Mouse (Mus musculus): ENCODE results near the gene Ccdc180.

The Ccdc180 gene

GRCm38 (mm10) chr4:45890066-45890761 is at the start of gene Ccdc180:
TSS of gene Ccdc180 (plus strand) at chr4:45890303.
- peak; percentile 76 for DNase-seq (ENCODE audit: low spot score)

GRCm38 (mm10) chr4:45844355-45844754 is 45.7 kb upstream of the Ccdc180 start:
- DNase-seq (ENCODE audit: low spot score) = no peak

GRCm38 (mm10) chr4:45846263-45846662 is 43.8 kb upstream of the Ccdc180 start:
- DNase-seq (ENCODE audit: low spot score) = no peak

DNA sequence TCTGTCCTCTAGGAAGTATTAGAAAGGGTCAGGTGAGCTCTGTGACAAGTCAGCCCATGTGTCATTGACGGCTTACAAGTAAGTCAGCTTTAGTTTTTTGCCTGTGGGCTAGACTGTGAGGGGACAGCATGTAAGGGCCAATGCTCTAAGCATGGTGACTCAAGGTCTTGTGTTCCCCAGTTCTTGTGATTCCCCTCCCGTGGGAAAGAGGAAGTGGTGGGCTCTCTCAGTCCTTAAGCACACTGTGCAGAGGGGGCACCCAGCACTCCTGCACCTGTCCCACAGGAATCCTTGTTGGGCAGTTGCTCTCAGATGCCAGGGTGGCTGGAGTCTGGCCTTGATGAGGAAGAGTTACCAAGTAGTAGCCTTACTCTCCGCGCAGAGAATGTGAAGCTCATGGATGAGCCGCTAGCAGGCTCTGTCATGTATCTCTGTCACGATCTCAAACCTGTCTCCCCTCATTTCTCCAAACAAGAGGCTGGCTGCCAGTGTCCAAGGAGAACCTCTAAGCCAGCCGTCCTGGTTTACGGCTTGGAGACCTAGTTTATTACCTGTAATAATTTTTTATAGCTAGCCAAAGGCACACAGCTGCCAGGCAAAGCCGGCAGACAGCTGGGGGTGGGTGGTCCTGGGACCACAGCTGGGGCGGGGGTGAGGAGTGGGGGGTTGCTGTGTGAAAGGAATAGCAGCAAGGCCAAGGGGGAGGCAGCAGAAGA is 41.8 kb upstream of the Ccdc180 start, which contains the start of gene Stra6l:
TSS of gene Stra6l (plus strand) at position 556 of the 716 bp plus-strand sequence.
- no peak for DNase-seq (ENCODE audit: low spot score)

- no peak for DNase-seq (ENCODE audit: low spot score)
Measured at GRCm38 (mm10) chr4:45848825-45849156, 41.3 kb upstream of the Ccdc180 start.

DNA sequence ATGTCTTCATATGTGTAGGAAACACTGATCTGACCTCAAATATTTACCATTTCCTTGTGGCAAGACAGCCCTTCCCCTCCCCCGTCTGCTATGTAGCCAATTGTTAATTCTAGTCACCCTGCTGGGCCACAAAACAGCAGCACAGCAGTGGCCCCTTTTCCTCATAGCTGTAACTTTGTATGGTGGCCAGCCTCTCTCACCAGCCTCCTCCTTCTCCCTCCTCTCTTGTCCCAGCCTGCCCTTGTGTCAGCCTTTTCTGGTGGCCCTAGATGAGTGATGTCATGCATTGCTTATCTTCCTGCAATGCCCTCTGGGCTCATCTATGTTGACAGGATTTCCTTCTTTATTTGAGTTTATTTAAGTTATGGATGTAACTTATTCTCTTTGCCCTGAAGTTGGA is 40.7 kb upstream of the Ccdc180 start:
- no peak for DNase-seq (ENCODE audit: low spot score)

- no peak for DNase-seq (ENCODE audit: low spot score)
Measured at GRCm38 (mm10) chr4:45851640-45852051, 38.5 kb upstream of the Ccdc180 start.

GRCm38 (mm10) chr4:45853496-45854246 is 36.4 kb upstream of the Ccdc180 start:
- DNase-seq (ENCODE audit: low spot score) = no peak

- peak; percentile 56 for DNase-seq (ENCODE audit: low spot score)
Measured at GRCm38 (mm10) chr4:45855803-45856424, 34.2 kb upstream of the Ccdc180 start.

DNA sequence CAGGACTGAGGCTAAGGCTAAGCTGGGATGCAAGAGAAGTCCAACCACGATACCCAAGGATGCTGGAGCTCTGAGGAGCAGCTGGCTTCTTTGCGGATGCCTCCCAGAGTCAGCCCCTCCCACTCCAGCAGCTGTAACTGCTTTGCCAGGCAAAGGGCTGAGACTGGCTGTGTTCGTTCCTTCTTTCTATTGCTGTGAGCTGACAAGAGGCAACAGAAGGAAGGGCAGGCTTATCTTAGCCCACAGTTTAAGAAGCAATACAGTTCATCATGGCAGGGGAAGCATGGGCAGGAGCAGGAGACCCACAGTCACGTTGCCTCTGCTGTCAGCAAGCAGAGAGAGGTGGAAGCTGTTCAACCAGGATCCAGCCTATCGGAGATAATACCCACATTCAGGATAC is 28.9 kb upstream of the Ccdc180 start:
- no peak for DNase-seq (ENCODE audit: low spot score)

DNA sequence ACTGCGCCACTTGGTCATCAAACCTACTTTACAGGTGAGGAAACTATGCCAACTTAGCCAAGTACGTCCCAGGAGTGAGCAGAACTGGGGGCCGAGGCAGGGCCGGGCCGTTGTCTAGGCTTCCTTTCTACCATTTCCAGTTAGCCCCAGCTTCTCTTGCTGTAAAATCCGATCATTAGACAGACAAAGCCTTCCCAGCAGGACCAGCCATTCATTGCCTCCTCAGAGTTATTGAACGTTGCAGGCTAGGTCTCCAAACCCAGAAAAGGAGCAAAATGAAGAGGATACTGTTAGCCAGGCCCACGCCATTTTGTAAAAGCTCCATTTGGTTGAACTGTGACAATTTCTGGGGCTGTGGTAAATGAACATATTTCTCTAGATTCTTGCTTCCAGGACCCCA is 22.7 kb upstream of the Ccdc180 start:
- DNase-seq (ENCODE audit: low spot score) = no peak

GRCm38 (mm10) chr4:45869021-45869815 is 20.9 kb upstream of the Ccdc180 start:
- no peak for DNase-seq (ENCODE audit: low spot score)

- no peak for DNase-seq (ENCODE audit: low spot score)
Measured at GRCm38 (mm10) chr4:45872147-45872546, 18.0 kb upstream of the Ccdc180 start.

DNA sequence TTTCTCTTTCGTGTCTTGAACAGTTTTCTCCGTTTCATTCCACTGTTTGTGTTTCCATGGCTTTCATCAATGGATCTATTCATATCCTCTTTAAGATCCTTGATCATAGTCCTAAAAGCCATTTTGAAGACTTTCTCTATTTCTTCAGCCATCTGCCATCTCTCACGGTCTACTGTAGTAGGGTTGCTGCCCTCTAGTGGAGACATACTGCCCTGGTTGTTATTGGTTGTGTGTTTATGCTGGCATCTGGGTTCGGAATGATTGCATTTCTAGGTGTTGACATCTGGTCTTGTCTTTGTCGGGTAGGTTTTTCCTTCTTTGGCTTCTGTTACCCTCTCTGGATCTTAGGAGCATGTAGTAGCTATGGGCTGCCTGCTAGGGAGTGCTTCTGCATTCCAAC is 11.2 kb upstream of the Ccdc180 start:
- no peak for DNase-seq (ENCODE audit: low spot score)

GRCm38 (mm10) chr4:45882521-45882920 is 7.6 kb upstream of the Ccdc180 start:
- no peak for DNase-seq (ENCODE audit: low spot score)

- DNase-seq (ENCODE audit: low spot score) = no peak
Measured at GRCm38 (mm10) chr4:45883250-45883649, 6.9 kb upstream of the Ccdc180 start.

DNA sequence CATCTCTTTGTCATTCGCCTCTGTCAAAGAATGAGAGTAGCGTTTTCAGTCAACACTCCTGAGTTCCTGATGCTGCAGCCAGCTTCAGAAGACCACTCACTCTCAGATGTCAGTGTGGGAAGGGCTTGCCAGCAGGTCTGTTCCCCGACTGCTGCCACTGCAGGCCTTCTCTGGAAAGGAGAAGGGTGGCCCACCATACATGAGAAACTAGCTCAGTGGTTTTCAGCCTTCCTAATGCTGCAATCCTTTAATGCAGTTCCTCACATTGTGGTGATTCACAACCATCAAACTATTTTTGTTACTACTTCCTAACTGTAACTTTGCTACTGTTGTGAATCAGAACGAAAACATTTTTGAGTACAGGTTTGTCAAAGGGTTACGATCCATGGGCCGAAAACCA is 616 bp upstream of the Ccdc180 start:
- no peak for DNase-seq (ENCODE audit: low spot score)

GRCm38 (mm10) chr4:45896425-45897081 is 6.5 kb downstream of the Ccdc180 start:
- DNase-seq (ENCODE audit: low spot score) = no peak

DNA sequence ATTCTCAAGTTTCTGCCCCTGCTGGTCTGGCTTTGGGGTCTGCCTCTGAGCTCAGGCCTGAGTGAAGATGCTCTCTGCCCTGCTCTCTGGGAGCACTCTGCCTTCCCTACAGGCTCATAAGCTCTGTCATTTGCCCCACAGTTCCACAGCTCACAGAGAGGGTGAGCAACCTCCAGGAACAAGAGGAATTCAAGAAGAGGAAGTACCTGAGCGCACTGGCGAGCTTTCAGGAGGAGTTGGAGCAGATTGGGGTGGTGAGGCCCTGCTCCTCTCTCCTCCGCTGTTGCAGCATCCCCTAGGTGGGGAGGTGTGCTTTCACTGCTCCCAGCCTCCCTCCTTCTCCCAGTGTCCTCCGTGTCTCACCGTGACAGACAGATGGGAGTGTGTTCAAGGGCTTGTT is 8.3 kb downstream of the Ccdc180 start:
- DNase-seq (ENCODE audit: low spot score) = no peak

DNA sequence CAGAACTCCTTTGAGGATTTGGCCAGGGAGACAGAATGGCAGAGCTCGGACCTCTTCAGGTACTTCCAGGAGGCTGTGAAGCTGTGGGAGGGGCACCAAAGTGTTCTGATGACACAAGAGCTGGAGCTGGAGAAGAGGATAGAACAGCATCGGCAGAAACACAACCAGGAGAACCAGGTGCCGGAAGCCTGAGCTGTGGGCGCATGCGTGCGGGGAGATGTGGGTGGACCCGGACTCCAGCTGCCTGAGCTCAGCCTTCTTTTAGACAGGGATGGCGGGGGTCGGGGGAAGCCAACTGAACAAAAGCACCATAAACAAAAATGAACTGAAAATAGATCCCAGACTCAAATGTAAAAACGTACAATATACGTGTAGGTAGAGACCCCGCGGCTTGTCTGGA is 19.2 kb downstream of the Ccdc180 start:
- no peak for DNase-seq (ENCODE audit: low spot score)

DNA sequence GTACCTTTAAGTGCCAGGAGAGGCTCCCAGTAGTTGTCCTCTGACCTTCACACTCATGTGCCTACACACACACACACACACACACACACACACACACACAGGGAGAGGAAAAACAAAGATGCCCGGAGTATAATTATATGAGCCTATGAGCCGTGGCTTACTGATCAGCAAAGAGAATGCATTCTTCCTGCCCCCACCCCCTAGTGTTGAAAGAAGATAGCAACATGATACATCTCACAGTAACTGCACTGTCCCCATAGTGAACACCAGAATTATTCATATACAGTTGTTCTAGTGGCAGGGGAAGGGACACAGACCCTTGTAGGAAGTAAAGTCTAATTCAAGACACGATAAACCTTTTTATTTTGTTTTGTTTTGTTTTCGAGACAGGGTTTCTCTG is 19.8 kb downstream of the Ccdc180 start:
- no peak for DNase-seq (ENCODE audit: low spot score)
